Mouse (Mus musculus) thymus, postnatal 10 days (tissue): ENCODE measurements around the gene Mgat5b.

Source experiments
- DNase-seq, 2 experiments: peaks; one replicate each; pipeline ENCODE4 v3.0.0; 2021; ENCODE audit warnings: low spot score in 2 of 2

Mgat5b gene

DNA sequence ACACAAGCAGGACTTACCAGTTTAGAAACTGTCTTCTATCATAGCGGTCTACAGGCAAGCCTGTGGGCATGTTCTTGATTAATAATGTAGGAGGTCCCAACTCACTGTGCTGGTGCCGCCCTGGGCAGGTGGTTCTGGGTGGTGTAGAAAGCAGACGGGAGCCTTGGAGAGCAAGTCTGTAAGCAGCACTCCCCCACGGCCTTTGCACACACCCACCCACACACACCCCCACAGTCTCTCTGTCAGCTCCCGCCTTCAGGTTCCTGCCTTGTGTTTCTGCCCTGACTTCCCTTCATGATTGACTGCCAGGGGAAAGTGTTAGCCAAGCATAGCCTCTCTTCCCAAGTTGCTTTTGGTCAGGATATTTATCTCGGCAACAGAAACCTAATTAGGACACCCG, 1.3 kb upstream of the Mgat5b start:
- no peak for DNase-seq

DNA sequence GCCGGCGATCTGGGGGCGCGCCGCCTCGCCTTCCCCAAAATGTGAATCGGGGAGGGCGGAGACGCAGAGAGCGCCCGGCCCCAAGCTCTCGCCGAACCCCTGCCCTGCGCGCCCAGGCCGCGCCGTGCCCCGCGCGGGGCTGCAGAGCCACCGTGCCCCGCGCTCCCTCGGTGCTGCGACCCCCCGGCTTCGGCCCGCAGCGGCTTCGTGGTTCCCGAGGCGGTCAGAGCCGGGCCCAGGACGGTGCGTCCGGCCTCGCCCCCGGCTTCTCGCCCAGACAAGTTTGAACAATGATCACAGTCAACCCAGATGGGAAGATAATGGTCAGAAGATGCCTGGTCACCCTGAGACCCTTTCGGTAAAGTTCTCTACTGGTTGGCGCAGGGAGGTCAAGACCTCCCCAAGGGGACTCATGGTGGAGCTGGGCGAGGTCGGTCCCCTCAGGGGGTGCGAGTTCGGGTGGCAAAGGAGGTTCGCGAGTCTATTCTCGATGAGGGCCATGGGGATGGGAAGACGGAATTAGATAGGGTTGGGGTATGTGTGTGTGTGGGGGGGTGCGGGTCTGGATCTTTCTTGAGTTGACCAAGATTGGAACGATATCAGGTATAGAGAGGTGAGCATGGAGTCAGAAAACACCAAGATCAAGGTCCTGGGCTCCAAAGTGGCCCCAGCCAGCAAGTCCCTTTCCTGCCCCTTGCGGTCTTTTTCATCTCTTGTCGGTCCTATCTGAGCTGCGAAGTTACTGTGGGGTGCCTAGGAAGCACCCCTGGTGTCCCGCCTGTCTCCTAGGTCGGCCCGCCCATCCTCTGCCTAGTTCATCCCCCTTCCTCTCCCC, 740 bp downstream of the Mgat5b start:
- DNase-seq, result no peak

DNA sequence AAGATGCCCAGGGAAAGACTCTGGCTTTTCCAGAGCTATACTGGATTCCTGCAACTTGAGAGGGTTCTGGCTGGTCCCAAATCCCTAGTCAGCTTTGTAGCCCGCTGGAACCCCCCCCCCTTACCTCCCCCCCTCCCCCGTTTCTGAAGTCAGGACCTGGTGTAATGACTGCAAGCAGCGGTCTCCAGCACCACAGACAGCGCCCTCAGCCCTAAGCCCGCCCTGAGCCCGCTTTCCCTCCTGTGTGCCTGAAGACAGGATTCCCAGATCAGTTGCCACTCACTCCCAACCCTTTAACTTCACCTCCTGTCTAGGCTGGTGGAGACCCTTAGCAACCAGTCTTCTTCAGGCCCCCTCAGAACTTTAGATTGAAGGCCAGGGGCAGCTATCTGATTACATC, 2.1 kb downstream of the Mgat5b start:
- no peak for DNase-seq

DNA sequence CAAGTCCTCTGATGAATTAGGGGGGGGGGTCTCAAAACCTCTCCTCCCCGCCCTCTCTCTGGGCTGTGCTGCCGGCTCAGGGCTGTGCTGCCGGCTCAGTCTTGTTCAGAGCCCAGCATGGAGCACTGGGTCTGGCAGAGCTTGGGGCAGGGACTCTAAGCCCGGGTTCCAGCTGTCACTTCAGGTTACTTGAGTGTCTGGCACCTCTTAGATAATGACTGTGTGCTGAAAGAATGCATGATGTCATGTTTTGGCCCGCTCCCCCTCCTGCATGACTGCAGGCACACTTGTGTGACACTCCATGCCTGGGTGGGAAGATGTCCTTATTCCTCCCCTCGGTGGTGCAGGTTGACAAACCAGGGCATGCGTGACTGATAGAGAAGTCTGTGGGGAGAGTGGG, 3.4 kb downstream of the Mgat5b start:
- DNase-seq, result no peak

DNA sequence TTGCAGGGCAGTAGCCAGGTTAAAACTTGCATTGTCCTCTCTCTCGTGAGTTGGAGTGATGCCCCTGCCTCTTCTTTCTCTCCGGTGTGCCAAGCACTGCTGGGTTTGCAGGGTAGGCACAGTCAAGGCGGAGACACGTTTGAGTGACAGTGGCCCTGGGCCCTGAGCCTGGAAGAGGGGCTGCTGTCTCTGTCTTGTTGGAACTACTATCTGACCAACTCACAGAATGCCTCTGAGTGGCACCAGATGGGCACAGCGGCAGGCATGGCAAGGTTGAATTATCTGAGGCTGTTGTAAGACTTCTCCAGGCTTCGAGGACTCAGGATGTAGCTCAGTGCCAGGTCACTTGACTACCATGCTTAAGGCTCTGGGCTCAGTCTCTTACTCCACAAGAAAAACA, 9.4 kb downstream of the Mgat5b start:
- DNase-seq, result no peak

DNA sequence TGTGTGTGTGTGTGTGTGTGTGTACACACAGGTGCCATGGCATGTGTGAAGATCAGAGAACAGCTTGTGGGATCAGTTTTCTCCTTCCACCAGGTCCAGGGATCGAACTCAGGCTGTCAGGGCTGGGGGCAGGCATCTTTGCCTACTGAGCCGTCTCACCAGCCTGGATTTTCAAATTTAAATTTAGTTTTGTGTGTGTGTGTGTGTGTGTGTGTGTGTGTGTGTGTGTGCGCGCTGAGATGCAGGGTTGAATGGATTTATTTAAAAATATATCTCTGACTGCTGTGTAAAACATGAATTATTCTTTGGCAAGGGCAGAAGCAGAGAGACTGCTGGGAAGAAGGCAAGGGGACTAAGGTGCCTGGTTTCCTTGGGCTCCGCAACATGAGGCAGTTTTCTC, 16.2 kb downstream of the Mgat5b start:
- no peak for DNase-seq

DNA sequence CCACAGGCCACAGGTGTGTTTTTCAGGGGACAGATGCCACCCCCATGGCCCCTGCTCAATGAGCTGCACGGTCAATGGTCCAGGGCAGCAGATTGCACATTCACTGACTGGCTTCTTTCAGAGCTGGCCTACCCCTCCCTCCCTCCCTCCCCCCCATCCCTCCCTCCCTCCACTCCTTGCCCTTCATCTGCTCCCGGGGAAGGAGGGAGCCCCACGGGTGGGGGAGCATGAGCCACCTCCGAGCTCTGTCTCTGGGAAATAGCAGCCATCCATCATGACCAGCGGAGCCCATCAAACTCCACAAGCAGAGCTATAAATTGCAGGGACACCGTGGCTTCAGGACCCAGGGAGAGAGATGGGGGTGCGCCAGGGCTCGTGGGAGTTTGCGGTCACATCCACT, 16.7 kb downstream of the Mgat5b start:
- DNase-seq, result no peak

DNA sequence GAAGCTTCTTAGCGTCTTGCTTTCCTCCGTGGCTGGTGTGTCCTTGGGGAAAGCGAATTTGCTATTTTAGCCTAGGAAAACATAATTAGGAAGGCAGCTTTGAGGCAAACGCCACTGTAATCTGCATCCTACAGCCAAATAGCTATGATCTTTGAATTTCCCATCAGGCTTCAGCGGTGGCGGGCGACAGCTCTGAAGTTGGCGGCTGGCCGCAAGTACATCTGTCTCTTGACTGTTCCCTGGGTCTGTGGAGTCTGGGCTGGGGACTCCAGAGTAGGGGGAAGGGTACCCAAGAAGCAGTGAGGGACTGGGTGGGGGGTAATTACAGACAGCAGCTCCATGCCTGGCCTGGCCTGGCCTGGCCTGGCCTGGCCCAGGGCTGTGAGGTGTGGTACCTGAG, 17.3 kb downstream of the Mgat5b start:
- DNase-seq, result no peak

DNA sequence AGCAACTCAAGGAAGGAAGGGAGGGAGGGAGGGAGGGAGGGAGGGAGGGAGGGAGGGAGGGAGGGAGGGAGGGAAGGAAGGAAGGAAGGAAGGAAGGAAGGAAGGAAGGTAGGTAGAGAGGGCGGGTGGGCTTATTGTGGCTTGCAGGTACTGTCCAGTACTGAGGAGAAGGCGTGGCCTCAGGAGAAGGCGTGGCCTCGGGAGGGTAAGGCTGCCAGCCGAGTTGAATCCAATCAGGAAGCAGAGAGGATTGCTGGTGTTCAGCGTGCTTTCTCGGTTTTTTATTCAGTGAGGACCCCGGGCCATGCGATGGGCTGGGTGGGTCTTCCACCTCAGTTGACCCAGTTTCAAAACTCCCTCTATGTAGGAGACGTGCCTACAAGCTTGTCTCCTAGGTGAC, 18.5 kb downstream of the Mgat5b start:
- DNase-seq, result no peak

DNA sequence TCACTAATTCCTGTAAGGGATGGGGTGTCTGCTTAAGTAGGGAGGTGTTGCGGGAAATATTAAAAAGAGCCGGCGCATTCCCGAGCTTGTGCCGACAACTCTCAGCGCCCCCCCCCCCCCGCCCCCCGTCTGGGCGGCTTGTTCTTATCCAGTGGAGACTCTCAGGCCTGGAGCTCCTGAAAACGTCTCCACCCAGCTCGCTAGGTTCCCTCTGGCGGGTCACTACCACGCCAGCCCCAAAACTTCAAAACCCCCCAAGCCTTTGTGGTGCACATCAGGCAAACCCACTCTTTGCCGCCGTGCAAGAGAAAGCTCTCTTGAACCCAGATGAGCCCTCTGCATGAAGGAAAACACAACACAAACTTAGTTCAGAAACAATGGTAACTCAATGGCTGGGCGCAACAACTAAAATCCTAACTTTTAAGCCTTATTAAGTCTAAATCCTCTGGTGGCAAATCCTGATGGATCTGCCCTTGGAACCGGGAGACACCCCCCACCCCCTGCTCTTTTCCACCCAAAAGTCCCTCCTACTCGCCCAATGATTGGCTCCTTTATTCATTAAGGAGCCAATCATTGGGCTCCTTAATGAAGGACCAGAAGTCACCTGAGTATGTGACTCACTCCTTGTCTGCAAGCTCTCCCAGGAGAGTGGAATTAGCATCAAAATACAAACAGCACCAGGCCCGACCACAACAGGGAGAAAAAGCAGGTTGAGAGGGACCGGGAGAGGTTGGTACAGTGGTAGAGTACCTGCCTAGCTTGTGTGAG, 21.6 kb downstream of the Mgat5b start:
- no peak for DNase-seq

DNA sequence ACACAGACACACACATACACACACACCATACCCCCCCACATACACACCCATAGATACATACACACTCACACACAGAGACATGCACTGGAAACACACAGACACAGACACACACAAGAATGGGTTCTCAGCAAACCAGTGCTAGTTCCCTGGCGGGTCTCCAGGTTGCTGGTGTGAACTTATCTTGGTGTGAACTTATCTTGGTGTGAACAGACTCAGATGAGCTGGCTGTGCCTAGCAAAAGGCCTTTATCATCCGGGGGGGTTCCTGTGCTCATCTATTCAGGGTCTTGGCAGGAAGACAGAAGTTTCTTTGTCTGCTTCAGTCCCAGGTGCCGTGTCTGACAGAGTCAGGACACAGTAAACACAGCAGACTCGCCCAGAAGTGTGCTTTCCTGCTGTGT, 25.7 kb downstream of the Mgat5b start:
- DNase-seq, result no peak

DNA sequence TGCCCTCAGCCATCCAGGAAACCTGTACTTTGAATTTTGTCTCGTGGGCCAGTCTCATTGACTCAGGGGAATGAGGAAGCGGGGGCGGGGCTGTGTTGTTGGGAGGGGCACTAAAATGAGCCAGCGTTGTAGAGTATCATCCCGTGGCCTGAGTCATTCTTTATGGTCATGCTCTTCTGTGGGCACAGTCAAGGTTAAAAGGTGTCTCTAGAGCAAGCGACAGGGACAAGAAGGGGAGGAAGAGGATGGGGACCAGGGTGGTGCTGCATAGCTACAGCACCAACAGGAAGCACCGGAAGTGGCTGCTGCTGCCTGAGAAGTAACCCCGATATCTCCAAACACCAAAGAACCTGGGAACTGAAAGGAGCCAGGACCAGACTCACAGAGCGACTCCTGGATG, 31.2 kb downstream of the Mgat5b start:
- DNase-seq, result peak in 1 of 2 experiments; percentile 27

DNA sequence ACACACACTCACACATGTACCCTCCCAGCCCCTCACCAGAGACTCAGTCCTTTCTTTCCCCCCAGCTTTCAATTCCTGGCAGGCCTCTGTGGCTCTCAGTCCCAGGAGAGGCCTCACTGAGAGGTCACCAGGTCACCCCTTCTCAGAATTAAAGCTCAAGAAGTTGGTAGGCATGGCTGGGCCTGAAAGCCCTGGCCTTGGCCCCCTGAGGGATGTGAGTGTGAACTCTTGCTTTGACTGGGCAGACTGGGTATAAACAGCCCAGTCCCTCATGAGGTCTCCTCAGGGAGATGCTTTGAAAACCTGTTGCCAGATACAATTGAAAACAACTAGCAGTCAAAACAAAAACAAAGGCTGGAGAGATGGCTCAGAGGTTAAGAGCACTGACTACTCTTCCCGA, 32.8 kb downstream of the Mgat5b start:
- DNase-seq, result no peak

DNA sequence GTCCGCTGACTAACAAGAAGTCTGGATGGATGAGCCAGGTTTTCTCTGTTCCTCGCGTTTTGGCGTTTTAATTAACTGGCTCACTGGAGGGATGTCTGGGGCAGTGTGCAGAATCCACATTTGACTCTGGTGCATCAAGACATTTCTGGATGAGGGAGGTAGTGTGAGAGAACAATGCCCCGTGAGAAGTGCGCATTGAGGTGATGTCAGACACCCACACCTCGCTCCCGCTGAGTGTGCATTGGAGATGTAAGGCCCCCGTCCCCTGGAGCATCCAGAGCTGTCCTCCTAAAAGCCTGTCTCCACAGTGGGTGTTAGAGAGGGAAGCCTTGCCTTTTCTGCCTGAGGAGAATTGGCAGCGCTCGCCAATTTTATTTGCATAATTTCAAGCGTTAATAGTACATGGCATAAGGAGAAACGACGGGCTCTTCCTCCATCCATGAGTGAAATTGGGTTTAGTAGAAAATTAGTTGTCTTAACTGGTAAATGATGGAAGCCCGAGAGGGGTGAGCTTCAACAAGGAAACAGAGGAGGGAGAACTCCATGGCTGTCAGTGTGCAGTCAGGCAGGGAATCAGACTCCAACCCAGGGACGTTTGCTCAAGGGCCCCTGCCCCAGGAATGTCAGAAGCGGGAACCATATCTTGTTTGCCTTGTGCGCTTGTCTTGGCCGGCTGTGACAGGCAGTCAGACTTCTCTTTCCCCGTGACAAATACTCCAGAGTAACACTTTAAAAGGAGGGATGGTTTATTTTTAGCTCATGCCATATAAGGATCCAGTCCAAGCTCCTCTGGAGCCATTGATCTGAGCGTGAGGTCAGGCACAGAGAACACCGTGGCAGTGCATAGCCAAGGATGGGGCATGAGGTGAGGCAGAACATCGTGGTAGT, 35.8 kb downstream of the Mgat5b start:
- no peak for DNase-seq

DNA sequence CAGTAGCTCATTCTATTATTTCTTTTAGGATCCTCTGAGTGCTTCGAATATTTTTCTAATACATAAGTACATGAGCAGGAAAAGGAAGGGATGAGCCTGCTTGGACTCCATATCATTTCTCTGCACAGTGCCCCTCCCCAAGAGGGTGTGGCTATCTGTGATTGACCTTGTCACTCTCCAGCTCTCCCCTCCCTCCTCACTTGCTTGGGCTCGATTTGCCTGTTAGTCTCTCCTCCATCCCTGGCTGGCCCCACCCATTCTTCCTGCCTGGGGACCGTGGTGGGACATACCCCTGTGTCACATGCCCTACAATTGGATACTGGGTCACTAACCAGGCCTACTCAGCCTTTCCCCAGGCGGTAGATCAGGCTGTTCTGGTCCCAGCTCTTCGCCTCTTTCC, 39.9 kb downstream of the Mgat5b start:
- DNase-seq, result no peak

DNA sequence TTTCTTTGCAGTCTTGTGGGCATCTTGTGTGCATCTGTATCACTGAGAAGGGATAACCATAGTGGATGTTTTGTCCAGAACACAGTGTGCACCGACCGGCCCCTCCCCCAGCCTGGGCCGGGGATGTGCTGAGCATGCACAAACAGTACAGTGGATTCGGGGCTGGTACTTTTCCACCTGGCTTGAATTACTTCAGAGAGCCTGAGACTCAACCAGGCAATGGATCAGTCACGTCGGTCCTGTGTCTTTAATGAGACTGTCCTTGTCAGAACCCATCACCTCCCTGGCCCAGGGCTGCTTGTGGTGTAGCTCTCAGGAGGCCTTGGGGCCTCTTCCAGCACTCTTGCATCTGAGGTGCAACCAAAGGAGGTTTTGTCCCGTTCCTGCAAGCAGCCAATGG, 46.4 kb downstream of the Mgat5b start:
- no peak for DNase-seq

DNA sequence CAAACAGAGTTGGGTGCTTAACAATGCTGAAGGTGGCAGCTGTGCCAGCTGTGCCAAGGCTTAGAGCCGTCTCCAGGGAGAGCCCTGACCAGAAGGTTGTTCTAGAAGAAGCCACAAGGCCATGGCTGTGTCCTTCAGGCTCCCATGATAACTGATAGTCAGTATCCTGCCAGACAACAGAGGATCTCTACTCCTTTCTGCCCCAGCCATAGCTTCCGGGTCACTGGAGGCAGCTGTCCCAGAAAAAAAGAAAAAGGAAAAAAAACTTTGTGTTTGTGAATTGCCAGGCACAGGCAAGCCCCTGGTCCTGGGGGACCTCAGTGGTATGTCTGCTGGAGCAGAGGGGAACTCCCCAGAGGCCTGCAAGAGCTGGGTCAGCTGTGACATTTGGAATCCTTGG, 47.3 kb downstream of the Mgat5b start:
- DNase-seq, result no peak

DNA sequence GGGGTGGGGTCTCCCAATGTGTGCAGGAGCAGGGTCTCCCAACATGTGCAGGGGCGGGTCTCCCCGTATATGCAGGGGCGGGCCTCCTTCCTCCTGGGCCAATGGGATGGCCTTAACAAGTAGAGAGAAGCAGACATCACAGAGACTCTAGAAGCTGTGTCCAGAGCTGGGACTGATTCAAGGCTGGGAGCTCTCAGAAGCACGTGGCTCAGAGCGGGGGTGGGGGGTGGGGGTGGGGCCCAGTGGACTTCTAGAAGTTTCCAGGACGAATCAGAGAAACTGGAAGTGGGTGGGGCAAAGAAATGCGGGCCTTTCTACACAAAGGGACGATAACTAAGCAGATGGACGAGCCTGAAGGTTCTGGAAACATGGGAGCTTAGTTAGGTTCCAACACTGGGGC, 49.9 kb downstream of the Mgat5b start:
- no peak for DNase-seq

DNA sequence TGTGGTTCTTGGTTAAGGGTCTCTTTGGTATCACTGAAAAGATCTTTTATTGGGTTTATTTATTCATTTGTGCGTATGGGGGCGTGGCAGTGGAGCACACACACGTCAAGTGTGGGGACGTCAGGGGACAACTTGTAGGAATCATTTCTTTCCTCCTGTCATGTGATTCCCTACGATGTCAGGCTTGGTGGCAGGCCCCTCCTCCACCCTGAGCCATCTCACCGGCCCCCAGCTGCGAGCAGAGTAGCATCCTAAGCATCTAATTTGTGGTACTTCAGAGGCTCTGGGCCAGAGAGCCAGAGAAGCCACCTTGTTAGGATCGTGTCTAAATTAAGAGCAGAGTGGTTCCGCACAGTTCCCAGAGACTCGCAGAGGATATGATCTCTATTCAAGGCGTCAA, 50.8 kb downstream of the Mgat5b start:
- DNase-seq, result no peak

DNA sequence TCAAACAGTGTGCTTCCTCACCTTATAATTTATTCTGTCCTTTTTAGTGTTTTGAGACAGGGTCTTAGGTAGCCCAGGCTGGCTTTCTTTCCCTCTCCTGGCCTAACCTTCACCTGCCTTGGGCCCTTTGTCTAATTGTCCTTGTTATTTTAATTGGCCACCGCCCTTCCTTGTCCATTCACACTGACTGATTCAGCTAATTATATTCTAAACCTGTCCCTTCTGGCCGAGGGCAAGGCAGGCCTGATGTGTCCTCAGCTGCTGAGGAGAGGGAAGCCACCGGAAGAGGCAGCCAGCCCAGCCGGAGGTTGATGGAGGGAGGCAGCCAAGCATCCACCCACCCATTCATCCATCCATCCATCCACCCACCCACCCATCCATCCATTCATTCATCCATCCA, 52.2 kb downstream of the Mgat5b start:
- no peak for DNase-seq

DNA sequence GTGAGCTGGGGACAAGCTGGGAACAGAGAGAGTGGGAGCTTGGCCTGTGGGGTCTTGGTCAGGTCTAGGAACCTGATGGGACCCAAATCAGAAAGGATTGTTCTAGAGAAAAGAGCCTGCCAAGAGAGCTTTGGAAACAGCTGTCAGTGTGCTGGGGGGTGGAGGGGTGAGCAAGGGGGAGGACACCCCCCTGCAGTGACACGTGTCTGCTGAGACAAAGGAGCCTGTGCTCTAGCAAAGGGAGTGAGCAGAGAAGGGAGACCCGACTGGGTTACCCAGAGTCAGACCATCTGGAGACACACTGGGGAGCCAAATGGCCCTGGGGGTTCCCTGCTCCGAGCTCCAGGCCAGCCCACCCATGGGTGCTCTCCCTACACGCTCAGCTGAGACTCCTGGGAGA, 54.2 kb downstream of the Mgat5b start:
- DNase-seq, result no peak

DNA sequence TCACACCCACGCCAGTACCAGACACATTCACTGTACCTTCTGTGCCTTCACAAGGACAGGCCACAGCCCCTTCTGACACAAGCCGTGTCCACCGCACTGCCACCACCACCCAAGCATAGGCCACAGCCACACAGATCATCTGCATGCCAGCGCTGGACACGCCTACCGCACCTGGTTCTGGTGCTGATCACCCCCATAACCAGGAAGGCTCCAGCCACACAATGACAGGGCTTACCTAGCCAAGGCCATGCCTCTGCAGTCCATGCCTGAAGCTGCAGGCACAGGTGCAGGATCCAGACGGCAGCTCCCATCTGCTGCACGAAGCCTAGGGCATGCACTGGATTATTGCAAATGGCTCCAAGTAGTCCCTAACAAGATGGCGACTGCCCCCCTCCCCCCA, 54.8 kb downstream of the Mgat5b start:
- no peak for DNase-seq
